Mouse (Mus musculus): ENCODE measurements at regions not wholly inside any gene's neighbourhood (a gene's known extent, or its start where the extent isn't known, plus 50 kb on each side); places are given as distances from the start of the nearest gene placed in this dataset.

GRCm38 (mm10) chr1:88997847-88998246, 72.4 kb upstream of the Sh3bp4 start:
- Histone ChIP-seq H3K4me1 (ENCODE audit: control insufficient read depth, insufficient read depth, low read length) (no peaks in the 10 kb centered on the region), H3K27ac (ENCODE audit: insufficient read depth, low read length) (no peak overlapping the region), H3K4me3 (ENCODE audit: insufficient read depth, low read length) (no peak overlapping the region)
- TF ChIP-seq POLR2A (IDR thresholded peaks at IDR 0.05; ENCODE audit: extremely low read depth, insufficient read depth, low read length) (no peak), CTCF (IDR thresholded peaks at IDR 0.05; ENCODE audit: extremely low read depth, insufficient read depth, low read length) (no peak)

- H3K27ac ChIP-seq (ENCODE audit: insufficient read depth, low read length) = no peak overlapping the region
- no peak overlapping the region for H3K4me3 ChIP-seq (ENCODE audit: insufficient read depth, low read length)
- TF ChIP-seq POLR2A (IDR thresholded peaks at IDR 0.05; ENCODE audit: extremely low read depth, insufficient read depth, low read length) = no peak
- H3K4me1 ChIP-seq (ENCODE audit: control insufficient read depth, insufficient read depth, low read length) = no peaks in the 10 kb centered on the region
These were observed 67.9 kb upstream of the Sh3bp4 start for GRCm38 (mm10) chr1:89002326-89002725.

- no peak for TF ChIP-seq CTCF (IDR thresholded peaks at IDR 0.05; ENCODE audit: extremely low read depth, insufficient read depth, low read length)
- TF ChIP-seq POLR2A (IDR thresholded peaks at IDR 0.05; ENCODE audit: extremely low read depth, insufficient read depth, low read length) = no peak
- Histone ChIP-seq H3K27ac (ENCODE audit: insufficient read depth, low read length) (no peak overlapping the region), H3K4me1 (ENCODE audit: control insufficient read depth, insufficient read depth, low read length) (no peaks in the 10 kb centered on the region), H3K4me3 (ENCODE audit: insufficient read depth, low read length) (no peak overlapping the region)
These were observed 66.5 kb upstream of the Sh3bp4 start for GRCm38 (mm10) chr1:89003752-89004151.

GRCm38 (mm10) chr1:89007476-89007875, 62.7 kb upstream of the Sh3bp4 start:
- Histone ChIP-seq H3K4me3 (ENCODE audit: insufficient read depth, low read length) (no peak overlapping the region), H3K27ac (ENCODE audit: insufficient read depth, low read length) (no peak overlapping the region), H3K4me1 (ENCODE audit: control insufficient read depth, insufficient read depth, low read length) (no peaks in the 10 kb centered on the region)
- TF ChIP-seq POLR2A (IDR thresholded peaks at IDR 0.05; ENCODE audit: extremely low read depth, insufficient read depth, low read length) (no peak), CTCF (IDR thresholded peaks at IDR 0.05; ENCODE audit: extremely low read depth, insufficient read depth, low read length) (no peak)

GRCm38 (mm10) chr1:89010170-89010569, 60.0 kb upstream of the Sh3bp4 start:
- H3K4me3 ChIP-seq (ENCODE audit: insufficient read depth, low read length) = no peak overlapping the region
- TF ChIP-seq POLR2A (IDR thresholded peaks at IDR 0.05; ENCODE audit: extremely low read depth, insufficient read depth, low read length) (no peak), CTCF (IDR thresholded peaks at IDR 0.05; ENCODE audit: extremely low read depth, insufficient read depth, low read length) (no peak)
- no peaks in the 10 kb centered on the region for H3K4me1 ChIP-seq (ENCODE audit: control insufficient read depth, insufficient read depth, low read length)
- no peak overlapping the region for H3K27ac ChIP-seq (ENCODE audit: insufficient read depth, low read length)

GRCm38 (mm10) chr1:89011454-89011853, 58.8 kb upstream of the Sh3bp4 start:
- TF ChIP-seq POLR2A (IDR thresholded peaks at IDR 0.05; ENCODE audit: extremely low read depth, insufficient read depth, low read length) (no peak), CTCF (IDR thresholded peaks at IDR 0.05; ENCODE audit: extremely low read depth, insufficient read depth, low read length) (no peak)
- Histone ChIP-seq H3K27ac (ENCODE audit: insufficient read depth, low read length) (no peak overlapping the region), H3K4me1 (ENCODE audit: control insufficient read depth, insufficient read depth, low read length) (no peaks in the 10 kb centered on the region), H3K4me3 (ENCODE audit: insufficient read depth, low read length) (no peak overlapping the region)

- Histone ChIP-seq H3K4me1 (ENCODE audit: control insufficient read depth, insufficient read depth, low read length) (no peaks in the 10 kb centered on the region), H3K4me3 (ENCODE audit: insufficient read depth, low read length) (peak overlapping the region; percentile 13; the same call in 1 of the 2 replicates), H3K27ac (ENCODE audit: insufficient read depth, low read length) (no peak overlapping the region)
- no peak for TF ChIP-seq CTCF (IDR thresholded peaks at IDR 0.05; ENCODE audit: extremely low read depth, insufficient read depth, low read length)
- no peak for TF ChIP-seq POLR2A (IDR thresholded peaks at IDR 0.05; ENCODE audit: extremely low read depth, insufficient read depth, low read length)
These were observed 54.8 kb upstream of the Sh3bp4 start for GRCm38 (mm10) chr1:89015385-89015784.

GRCm38 (mm10) chr1:89015845-89016244, 54.4 kb upstream of the Sh3bp4 start:
- H3K4me3 ChIP-seq (ENCODE audit: insufficient read depth, low read length) = 0 out of 2 replicates have a peak overlapping the region, but pooled peaks have one; percentile 13
- H3K4me1 ChIP-seq (ENCODE audit: control insufficient read depth, insufficient read depth, low read length) = no peaks in the 10 kb centered on the region
- TF ChIP-seq POLR2A (IDR thresholded peaks at IDR 0.05; ENCODE audit: extremely low read depth, insufficient read depth, low read length) (no peak), CTCF (IDR thresholded peaks at IDR 0.05; ENCODE audit: extremely low read depth, insufficient read depth, low read length) (no peak)
- no peak overlapping the region for H3K27ac ChIP-seq (ENCODE audit: insufficient read depth, low read length)

GRCm38 (mm10) chr1:89019778-89020373, 50.3 kb upstream of the Sh3bp4 start:
- H3K4me1 ChIP-seq (ENCODE audit: control insufficient read depth, insufficient read depth, low read length) = no peaks in the 10 kb centered on the region
- H3K4me3 ChIP-seq (ENCODE audit: insufficient read depth, low read length) = no peak overlapping the region
- TF ChIP-seq POLR2A (IDR thresholded peaks at IDR 0.05; ENCODE audit: extremely low read depth, insufficient read depth, low read length) (no peak), CTCF (IDR thresholded peaks at IDR 0.05; ENCODE audit: extremely low read depth, insufficient read depth, low read length) (no peak)
- no peak overlapping the region for H3K27ac ChIP-seq (ENCODE audit: insufficient read depth, low read length)

Data from cortical plate, adult 2 months (tissue).